Mouse (Mus musculus): ENCODE data around the gene Nrde2. TPM values are rescaled to one million over a fixed set of nuclear protein-coding genes. Genes with fewer than 3 reads are reported as not detected.

Gene Nrde2
- polyA plus RNA-seq, 1 experiment from 2014 or later: 15.4 TPM

GRCm38 (mm10) chr12:100131655-100132054 lies 27.8 kb downstream of the Nrde2 start:
- Histone ChIP-seq H3K27me3 (no peaks in the 10 kb centered on the region), H3K4me2 (replicated peaks) (no peak overlapping the region), H3K36me3 (peaks cover 84% of the 10 kb centered on the region), H3K4me3 (no peak overlapping the region), H3K4me1 (no peaks in the 10 kb centered on the region), H3K9ac (replicated peaks) (no peak overlapping the region), H3K9me3 (no peaks in the 10 kb centered on the region), H3K27ac (replicated peaks) (no peak overlapping the region)
- ATAC-seq (ENCODE audit: low FRiP score, low read depth): 0 out of 2 replicates have a peak, but pooled peaks have one; percentile 41
- 47% methylated on average over 8 of the region's 8 CpGs for WGBS

DNA sequence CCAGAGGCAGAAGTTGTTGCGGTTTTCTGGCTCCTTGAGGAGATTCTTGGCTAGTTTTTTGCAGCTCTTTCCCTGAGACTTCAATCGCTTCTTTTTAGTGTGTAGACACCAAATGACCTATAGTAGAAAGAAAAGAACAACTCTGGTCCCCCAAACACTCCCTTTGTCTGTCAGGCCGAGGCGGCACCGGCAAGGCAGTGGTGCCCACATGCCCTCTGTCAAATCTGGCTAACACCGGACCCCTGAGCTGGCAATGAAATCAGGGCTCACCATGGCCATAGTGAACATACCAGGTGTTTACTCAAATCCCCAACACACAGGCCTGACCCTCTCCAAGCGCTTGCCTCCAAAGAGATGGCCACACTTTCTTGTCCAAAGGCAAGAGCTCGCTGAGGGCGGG lies 28.3 kb downstream of the Nrde2 start:
- no peak overlapping the region for H3K4me2 ChIP-seq (replicated peaks)
- 91% methylated on average over 9 of the region's 9 CpGs for WGBS

GRCm38 (mm10) chr12:100128961-100129360 lies 30.5 kb downstream of the Nrde2 start:
- no peak for ATAC-seq (ENCODE audit: low FRiP score, low read depth)
- Histone ChIP-seq H3K4me2 (replicated peaks) (no peak overlapping the region), H3K27ac (replicated peaks) (no peak overlapping the region), H3K4me3 (no peak overlapping the region), H3K36me3 (peaks cover 89% of the 10 kb centered on the region), H3K9me3 (no peaks in the 10 kb centered on the region), H3K4me1 (no peaks in the 10 kb centered on the region), H3K9ac (replicated peaks) (no peak overlapping the region), H3K27me3 (no peaks in the 10 kb centered on the region)
- WGBS: 89% methylated on average over 8 of the region's 8 CpGs

More for the DNA sequence above, 28.3 kb downstream of the Nrde2 start:
- H3K4me1 ChIP-seq: no peaks in the 10 kb centered on the region
- no peak for ATAC-seq (ENCODE audit: low FRiP score, low read depth)
- H3K4me3 ChIP-seq: no peak overlapping the region
- H3K27me3 ChIP-seq: no peaks in the 10 kb centered on the region
- no peak overlapping the region for H3K9ac ChIP-seq (replicated peaks)
- H3K36me3 ChIP-seq: peaks cover 84% of the 10 kb centered on the region
- H3K9me3 ChIP-seq: no peaks in the 10 kb centered on the region
- H3K27ac ChIP-seq (replicated peaks): no peak overlapping the region

- no peaks in the 10 kb centered on the region for H3K4me1 ChIP-seq
- no peaks in the 10 kb centered on the region for H3K9me3 ChIP-seq
- no peak for ATAC-seq (ENCODE audit: low FRiP score, low read depth)
- no peaks in the 10 kb centered on the region for H3K27me3 ChIP-seq
- 90% methylated on average over 6 of the region's 6 CpGs for WGBS
- H3K4me3 ChIP-seq: no peak overlapping the region
- no peak overlapping the region for H3K9ac ChIP-seq (replicated peaks)
- no peak overlapping the region for H3K4me2 ChIP-seq (replicated peaks)
- no peak overlapping the region for H3K27ac ChIP-seq (replicated peaks)
- H3K36me3 ChIP-seq: peaks cover 89% of the 10 kb centered on the region
These were observed 30.9 kb downstream of the Nrde2 start for GRCm38 (mm10) chr12:100128522-100128921.

- WGBS: 81% methylated on average over 8 of the region's 8 CpGs
These were observed 31.5 kb downstream of the Nrde2 start for GRCm38 (mm10) chr12:100127866-100128480.

GRCm38 (mm10) chr12:100126968-100127865 lies 32.2 kb downstream of the Nrde2 start:
- H3K4me2 ChIP-seq (replicated peaks): no peak overlapping the region
- H3K36me3 ChIP-seq: peaks cover 87% of the 10 kb centered on the region
- no peak overlapping the region for H3K9ac ChIP-seq (replicated peaks)
- 89% methylated on average over 17 of the region's 17 CpGs for WGBS
- H3K9me3 ChIP-seq: no peaks in the 10 kb centered on the region
- H3K4me3 ChIP-seq: no peak overlapping the region
- no peaks in the 10 kb centered on the region for H3K27me3 ChIP-seq
- H3K4me1 ChIP-seq: no peaks in the 10 kb centered on the region
- no peak overlapping the region for H3K27ac ChIP-seq (replicated peaks)
- ATAC-seq (ENCODE audit: low FRiP score, low read depth): no peak

More at GRCm38 (mm10) chr12:100127866-100128480, 31.5 kb downstream of the Nrde2 start:
- no peaks in the 10 kb centered on the region for H3K4me1 ChIP-seq
- H3K27ac ChIP-seq (replicated peaks): no peak overlapping the region
- no peak for ATAC-seq (ENCODE audit: low FRiP score, low read depth)
- H3K9me3 ChIP-seq: no peaks in the 10 kb centered on the region
- no peak overlapping the region for H3K4me3 ChIP-seq
- H3K9ac ChIP-seq (replicated peaks): no peak overlapping the region
- H3K36me3 ChIP-seq: peaks cover 90% of the 10 kb centered on the region
- no peaks in the 10 kb centered on the region for H3K27me3 ChIP-seq
- no peak overlapping the region for H3K4me2 ChIP-seq (replicated peaks)

GRCm38 (mm10) chr12:100124913-100125798 lies 34.3 kb downstream of the Nrde2 start:
- Histone ChIP-seq H3K27ac (replicated peaks) (no peak overlapping the region), H3K4me3 (no peak overlapping the region), H3K9me3 (no peaks in the 10 kb centered on the region), H3K9ac (replicated peaks) (no peak overlapping the region), H3K4me1 (no peaks in the 10 kb centered on the region), H3K27me3 (no peaks in the 10 kb centered on the region), H3K4me2 (replicated peaks) (no peak overlapping the region), H3K36me3 (peaks cover 89% of the 10 kb centered on the region)
- 84% methylated on average over 16 of the region's 16 CpGs for WGBS
- no peak for ATAC-seq (ENCODE audit: low FRiP score, low read depth)

DNA sequence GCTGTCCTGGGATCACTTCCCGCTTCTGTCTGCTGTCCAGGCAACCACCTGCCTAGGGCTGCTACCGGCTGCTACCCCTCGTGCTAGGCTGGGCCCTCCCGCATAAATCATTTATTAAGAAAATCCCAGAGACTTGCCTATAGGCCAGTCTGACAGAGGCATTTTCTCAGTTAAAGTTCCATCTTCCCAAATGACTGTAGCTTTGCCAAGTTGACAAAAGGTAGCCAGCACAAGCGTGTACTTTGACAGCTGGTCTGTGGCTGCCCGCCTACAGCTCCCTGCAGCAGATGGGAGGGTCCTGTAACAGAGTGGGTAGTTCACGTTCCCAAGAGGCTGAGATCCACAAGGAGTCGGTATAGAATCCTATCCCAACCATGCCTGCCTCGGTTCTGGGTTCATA lies 36.0 kb downstream of the Nrde2 start:
- Histone ChIP-seq H3K9me3 (no peaks in the 10 kb centered on the region), H3K4me1 (no peaks in the 10 kb centered on the region), H3K27me3 (no peaks in the 10 kb centered on the region), H3K27ac (replicated peaks) (no peak overlapping the region), H3K4me3 (no peak overlapping the region), H3K4me2 (replicated peaks) (no peak overlapping the region), H3K36me3 (peaks cover 89% of the 10 kb centered on the region), H3K9ac (replicated peaks) (no peak overlapping the region)
- ATAC-seq (ENCODE audit: low FRiP score, low read depth): no peak
- WGBS: 88% methylated on average over 9 of the region's 9 CpGs

DNA sequence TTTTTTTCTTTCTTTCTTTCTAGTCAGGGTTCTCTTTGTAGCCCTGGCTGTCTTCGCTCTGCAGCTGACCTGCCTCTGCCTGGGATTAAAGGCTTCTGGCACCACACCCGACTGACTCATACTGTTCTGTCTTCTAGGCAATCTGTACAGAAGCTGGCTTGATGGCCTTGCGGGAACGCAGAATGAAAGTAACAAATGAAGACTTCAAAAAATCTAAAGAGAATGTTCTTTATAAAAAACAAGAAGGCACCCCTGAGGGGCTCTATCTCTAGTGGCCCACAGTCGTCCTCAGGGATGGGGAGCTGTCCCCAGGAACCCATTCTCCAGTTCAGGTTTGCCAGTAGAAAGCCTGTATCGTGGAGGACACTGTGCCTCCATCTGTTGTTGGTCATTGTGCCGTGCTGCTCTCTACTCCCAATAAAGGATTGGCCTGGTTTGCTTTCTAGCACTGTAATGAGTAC lies 36.5 kb downstream of the Nrde2 start:
- ATAC-seq (ENCODE audit: low FRiP score, low read depth): no peak

DNA sequence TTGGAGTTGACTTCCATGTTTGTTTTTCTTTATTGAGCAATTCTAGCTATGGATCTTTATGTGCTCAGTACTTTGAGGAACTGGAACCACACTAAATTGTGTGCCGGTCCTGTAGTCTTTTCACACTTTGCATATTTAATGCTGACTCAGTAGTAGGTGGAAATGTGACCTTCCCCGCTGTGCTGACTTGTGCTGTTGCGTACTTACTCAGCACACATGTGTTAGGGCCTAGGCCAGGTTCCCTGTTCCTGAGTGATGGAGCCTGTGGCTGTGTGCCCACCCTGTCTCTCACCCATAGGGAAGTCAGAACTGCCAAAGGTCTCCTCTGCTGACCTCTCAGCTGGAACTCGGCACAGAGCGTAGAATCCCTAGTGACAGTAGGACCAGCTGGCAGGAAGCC lies 43.5 kb downstream of the Nrde2 start:
- 94% methylated on average over 5 of the region's 5 CpGs for WGBS
- ATAC-seq (ENCODE audit: low FRiP score, low read depth): no peak
- no peak overlapping the region for H3K4me3 ChIP-seq
- no peaks in the 10 kb centered on the region for H3K27me3 ChIP-seq
- H3K9ac ChIP-seq (replicated peaks): no peak overlapping the region
- H3K4me2 ChIP-seq (replicated peaks): no peak overlapping the region
- H3K4me1 ChIP-seq: peaks cover 9% of the 10 kb centered on the region
- H3K9me3 ChIP-seq: no peaks in the 10 kb centered on the region
- H3K27ac ChIP-seq (replicated peaks): no peak overlapping the region
- H3K36me3 ChIP-seq: peaks cover 87% of the 10 kb centered on the region

More for the DNA sequence above, 36.5 kb downstream of the Nrde2 start:
- no peaks in the 10 kb centered on the region for H3K9me3 ChIP-seq
- H3K4me3 ChIP-seq: no peak overlapping the region
- no peaks in the 10 kb centered on the region for H3K27me3 ChIP-seq
- no peaks in the 10 kb centered on the region for H3K4me1 ChIP-seq
- no peak overlapping the region for H3K4me2 ChIP-seq (replicated peaks)
- H3K36me3 ChIP-seq: peaks cover 92% of the 10 kb centered on the region
- H3K9ac ChIP-seq (replicated peaks): no peak overlapping the region
- no peak overlapping the region for H3K27ac ChIP-seq (replicated peaks)
- 87% methylated on average over 7 of the region's 7 CpGs for WGBS

DNA sequence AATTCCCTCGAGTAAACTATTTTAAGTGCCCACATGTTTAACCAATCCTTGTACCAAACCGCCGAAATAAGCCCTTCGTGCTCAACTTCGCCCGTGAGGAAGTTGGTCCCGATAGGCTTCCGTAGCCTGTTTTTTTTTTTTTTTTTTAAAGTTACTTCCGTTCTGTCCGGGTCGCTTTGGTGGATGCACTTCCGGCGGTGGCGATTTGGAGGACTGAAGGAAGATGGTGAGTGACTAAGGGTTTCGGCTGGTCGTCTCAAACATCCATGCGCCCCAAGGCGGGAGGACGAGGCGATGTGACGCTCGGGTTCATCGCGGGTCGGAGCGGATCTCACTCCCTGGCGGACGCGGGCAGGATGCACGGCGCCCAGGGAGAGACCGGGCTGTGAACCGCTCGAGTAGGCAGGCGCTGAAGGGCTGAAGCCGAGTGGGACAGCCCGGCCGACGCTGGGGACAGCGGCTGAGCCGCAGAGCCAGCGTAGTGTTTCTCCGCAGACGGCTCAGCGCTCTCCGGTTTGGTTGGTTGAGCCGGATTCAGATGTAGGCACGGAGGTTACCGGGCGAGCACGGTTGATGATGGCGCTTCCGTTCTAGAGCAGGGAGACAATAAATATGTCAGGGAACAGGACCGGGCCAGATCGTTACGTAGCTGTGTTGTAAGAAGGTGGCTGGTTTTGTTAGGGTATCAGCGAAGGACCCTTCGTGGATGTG lies 49.3 kb downstream of the Nrde2 start, which contains the start of gene Psmc1:
Gene Psmc1, plus strand, starts transcription at position 169 of the 711 bp plus-strand sequence.
- Histone ChIP-seq H3K4me1 (peaks cover 12% of the 10 kb centered on the region), H3K4me3 (peak within 1 kb of the TSS; percentile 84), H3K9me3 (no peaks in the 10 kb centered on the region), H3K4me2 (replicated peaks) (peak within 1 kb of the TSS; percentile 88), H3K9ac (replicated peaks) (peak within 1 kb of the TSS; percentile 92), H3K36me3 (peaks cover 29% of the 10 kb centered on the region), H3K27ac (replicated peaks) (peak within 1 kb of the TSS; percentile 85), H3K27me3 (peaks cover 3% of the 10 kb centered on the region; the same call in 1 of the 2 replicates)
- under 1% methylated on average over 58 of the region's 58 CpGs for WGBS
- ATAC-seq (ENCODE audit: low FRiP score, low read depth): peak; percentile 84
